Mouse (Mus musculus) CD4-positive, CD25-positive, alpha-beta regulatory T cell, adult 2 months (primary cell): Measurements from ENCODE around the gene Cs.
"Not testable (repeated sequence)": the region's sequence is repeated elsewhere in the genome, so short reads cannot be mapped to it uniquely, and the experiment has no call there.

ENCODE experiments used
- DNase-seq: peaks from one replicate; pipeline ENCODE4 v3.0.0-alpha.2; 2012; ENCODE audit warnings: low read depth, low spot score

The Cs gene

DNA sequence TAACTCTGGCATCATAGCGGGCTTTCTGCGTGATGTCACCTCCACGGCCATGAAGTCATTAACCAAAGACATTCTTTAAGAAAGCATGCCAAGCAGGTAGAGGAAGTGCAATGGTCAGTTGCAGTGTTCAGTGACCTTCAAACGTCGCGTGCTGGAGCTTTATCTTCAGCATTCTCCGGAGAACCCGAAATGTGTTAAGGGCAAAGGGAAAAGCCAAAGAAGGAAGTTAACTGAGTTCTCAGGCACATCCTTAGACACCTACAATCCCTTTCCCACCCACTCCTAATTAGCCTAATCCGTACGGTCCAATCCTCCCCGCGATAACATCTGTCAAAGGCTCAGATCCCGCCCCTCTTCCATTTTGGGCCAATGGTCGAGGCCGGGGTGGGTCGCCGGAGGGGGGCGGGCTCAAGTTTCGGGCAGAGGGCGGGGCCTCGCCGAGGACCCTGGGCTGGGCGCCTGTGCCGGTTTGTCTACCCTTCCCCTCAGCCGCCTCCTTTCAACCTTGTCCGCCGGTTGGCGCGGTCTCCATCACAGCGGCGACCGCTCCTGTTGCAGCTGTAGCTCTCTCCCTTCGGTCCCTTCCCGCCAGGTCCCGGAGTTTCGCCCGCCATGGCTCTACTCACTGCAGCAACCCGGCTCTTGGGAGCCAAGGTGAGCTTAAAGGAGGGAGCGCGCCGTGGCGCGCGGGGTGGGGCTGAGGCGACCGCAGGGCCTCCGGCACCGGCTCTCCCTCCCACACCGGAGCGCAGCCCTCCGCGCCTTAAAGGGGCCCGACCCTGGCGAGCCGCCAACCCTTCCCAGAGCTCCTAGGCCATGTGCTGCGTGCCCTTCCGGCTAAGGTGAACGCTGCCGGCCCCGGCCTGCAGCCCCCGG is at the start of gene Cs:
Cs (plus strand) TSS at position 429 of the 876 bp plus-strand sequence.
- DNase-seq = peak; percentile 98

DNA sequence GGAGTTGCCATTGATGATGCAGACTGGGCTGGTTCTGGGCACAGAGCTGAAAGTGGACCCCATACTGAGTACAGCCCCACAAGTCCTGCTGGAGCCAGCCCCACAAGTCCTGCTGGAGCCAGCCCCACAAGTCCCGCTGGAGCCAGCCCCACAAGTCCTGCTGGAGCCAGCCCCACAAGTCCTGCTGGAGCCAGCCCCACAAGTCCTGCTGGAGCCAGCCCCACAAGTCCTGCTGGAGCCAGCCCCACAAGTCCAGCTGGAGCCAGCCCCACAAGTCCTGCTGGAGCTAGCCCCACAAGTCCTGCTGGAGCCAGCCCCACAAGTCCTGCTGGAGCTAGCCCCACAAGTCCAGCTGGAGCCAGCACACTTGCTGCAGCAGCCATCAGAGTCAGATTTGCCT is 46.9 kb upstream of the Cs start:
- not testable (repeated sequence) for DNase-seq

DNA sequence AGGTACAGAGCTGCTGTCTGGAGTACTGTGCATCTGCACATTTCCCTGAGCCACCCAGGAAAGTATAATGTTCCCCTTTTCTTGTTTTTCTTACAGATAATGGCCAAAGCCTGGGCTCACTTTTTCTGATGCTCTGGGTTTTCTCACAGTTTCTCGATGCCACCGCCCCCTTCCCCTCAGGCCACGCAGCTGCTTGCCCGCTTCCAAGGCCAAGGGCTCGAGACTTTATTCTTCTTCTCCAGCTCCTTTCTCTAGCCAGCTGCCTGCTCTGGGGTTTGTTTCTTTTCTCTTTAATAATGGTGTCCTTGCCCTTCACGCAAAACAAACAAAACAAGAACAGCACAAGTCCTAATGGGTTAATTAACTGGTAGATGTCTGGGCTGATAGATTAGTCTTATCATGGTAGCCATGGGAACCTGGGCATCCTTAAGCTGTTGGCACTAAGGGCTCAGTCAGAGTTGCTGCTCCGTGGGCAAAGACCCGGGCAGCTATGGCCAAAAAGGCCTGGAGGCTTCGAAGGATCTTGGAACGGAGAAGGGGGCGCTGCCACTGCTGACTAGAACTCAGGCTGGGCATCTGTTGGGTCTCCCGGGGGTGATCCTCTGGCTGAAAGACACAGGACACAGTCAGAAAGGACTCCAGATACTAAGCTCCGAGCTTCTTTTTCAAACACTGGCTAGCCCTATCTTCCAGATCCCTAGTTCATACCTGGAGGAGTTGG is 41.0 kb upstream of the Cs start:
- DNase-seq = no peak

DNA sequence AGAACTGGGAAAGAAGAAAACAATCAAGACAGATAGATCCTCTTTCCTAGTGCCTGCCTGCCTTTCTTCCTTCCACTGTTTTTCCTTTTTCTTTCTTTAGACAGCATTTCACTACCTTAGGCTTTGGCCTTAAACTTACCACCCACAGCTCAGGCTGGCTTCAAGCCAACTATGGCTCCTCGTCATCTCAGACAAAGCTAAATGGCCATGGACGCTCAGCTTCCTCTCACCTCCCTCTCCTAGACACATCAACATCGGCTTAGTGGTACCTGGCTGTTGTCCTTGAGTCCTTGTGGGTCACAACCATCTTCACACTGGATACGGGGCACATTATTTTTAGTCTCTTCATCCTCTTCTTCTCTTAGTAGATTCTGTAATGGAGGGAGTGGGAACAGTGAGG is 40.3 kb upstream of the Cs start:
- no peak for DNase-seq

DNA sequence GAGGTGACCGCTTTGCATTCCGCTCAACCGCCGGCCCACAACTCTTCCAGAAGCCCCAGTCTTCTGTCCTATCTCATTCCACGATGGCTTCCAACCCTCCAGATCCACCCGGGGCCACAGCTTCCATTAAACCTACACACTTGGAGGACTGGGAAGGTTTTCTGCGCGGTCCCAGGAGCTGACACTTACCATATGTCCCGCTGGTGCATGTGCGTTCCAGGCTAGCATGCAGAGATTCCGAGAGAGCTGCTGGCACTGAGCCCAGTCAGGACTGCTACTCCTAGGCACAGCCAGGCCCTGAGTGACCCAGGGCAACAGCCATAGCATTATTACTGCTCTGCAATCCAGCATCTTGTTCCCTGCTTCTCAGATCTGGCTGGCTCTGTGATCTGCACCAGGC is 39.9 kb upstream of the Cs start:
- DNase-seq = no peak

DNA sequence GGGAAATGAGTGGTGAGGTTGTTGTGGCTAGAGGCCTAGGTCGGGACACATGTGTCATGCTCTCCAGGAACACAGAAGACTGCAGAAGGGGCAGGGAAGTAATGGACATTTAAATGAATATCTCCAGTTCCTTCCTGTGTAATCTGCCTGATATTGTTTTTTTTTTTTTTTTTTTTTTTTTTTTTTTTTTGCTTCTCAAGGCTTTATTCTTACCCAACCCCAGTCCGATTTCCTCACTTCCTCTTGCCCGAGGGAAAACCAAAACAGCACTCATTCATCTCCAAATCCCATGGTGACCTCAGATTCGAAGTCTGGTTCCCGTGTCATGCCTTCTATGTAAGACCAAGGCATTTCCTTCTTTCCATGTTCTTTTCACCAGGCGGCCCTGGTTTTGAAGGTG is 39.3 kb upstream of the Cs start:
- no peak for DNase-seq

DNA sequence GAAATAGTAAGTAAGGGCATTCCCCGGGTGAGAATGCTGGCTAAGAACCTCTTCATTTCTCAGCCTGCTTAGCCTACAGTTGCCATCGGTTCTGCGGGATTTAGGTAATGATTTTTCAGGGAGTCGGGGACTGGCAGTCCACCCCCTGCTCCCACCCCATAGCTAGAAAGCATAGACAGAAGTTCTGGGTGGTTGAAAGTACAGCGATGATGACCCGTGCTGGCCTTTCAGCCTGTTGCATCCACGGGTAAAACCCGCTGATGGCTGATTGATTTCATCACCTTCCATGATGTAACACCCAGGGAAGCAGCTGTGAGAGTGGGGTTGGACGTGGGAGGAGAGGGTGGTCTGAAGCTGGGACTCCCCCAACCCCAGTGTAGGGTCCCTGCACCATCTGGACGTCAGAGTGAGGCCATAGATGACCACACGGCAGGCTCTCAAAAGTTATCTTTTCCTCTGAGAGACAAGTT is 38.8 kb upstream of the Cs start, which contains the start of gene Il23a:
Il23a (minus strand) TSS at position 51 of the 470 bp plus-strand sequence.
- no peak for DNase-seq

DNA sequence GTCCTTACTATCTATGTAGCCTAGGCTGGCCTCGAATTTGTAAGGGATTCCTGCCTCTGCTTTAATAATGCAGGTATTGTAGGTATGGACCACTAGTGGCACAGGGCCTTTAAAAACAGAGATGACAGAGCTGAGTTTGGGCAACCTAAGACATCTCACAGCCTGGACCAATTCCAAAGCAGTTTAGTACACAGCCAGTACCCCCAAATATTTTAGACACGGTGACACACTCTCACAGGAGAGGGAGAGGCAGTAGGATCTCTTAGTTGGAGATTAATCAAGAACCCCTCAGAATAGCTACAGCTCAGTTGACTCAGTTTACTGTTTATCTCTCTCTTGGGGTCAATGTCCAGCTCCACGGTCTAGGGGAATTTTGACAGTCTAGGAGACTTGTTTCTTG is 35.2 kb upstream of the Cs start:
- no peak for DNase-seq

DNA sequence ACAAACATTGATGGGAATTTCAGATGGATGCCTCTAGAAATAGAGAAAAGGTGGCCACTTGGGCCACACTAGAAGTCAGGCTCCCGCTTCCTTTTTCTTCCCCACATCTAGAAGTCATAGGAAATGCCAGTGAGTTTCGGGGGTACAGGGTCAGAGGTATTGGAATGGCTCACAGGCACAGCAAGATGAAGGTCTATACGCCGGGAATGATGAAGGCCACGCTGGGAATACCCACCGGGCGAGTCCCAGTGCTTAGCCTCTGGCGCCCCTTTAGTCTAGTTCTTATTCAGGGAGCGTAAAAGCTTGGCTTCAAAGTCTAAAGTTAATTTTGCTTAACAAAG is 34.8 kb upstream of the Cs start:
- no peak for DNase-seq

DNA sequence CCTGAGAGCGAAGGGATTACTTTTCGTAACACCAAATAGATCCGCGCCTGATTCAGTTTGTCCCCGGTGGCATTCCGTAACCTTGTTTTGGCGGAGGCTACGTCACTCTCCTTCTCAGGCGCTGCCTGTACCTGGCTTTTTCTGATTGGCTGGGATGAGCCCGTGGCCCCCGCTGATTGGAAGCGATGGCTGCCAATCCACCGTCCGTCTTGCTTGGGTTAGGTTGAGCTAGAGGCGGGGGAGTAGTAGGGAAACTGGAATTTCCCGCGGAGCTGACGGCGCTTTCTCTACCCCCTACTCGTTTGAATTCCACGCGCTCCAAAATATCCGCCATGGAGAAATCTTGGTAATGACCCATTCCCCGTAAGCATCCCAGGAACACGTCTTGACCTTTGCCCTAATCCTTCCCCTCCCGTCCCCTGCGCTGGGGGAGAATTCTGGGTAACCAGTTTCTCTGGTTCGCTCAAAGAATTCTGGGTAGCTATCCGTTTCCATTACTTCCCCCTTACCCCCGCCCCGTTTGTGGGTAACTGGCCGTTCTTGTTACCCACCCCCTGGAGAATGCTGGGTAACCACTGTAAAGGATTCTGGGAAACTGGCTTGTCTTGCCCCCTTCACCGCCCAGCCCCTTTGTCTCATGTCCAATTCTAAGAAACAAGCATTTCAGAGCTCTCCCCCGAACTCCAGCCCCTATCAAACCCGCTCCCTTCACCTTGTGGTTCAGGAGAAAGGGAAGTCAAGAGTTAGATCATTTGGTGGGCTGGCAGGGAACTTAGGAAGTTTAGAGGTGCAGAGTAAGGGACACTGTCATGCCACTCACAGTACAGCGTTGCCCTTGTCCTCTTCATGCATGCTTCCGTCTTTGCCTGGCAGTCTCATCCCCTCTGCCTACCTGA is 34.2 kb upstream of the Cs start, which contains the start of gene Pan2:
Pan2 (plus strand) TSS at position 210 of the 896 bp plus-strand sequence.
- DNase-seq = peak; percentile 99

DNA sequence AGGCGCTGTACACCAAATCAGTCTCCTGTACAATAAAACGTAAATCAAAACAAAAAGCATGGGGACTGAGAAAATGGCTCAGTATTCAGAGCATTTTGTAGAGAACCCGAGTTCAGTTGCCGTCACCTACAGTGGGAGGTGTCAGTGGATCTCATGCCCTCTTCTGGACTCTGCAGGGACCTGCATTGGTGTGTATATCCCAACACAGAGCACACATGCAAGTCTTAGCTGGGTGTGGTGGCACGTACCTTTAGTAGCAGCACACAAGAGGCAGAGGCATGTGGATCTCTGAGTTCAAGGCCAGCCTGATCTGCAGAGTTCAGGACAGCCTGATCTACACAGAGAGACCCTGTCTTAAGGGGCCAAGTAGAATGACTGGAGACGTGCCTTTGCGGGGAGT is 27.9 kb upstream of the Cs start:
- DNase-seq = no peak

DNA sequence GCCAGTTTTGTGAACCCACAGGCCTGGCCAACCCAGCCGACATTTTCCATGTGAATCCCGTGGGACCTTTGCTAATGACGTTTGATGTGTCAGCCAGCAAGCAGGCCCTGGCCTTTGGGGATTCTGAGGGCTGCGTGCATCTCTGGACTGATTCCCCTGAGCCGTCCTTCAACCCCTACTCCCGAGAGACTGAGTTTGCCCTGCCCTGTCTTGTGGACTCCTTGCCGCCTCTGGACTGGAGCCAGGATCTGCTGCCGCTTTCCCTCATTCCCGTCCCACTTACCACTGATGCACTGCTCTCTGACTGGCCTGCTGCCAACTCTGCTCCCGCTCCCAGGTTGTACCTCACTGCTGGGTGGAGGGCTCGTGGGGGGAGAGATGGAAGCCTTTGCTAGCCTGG is 27.4 kb upstream of the Cs start:
- DNase-seq = no peak

DNA sequence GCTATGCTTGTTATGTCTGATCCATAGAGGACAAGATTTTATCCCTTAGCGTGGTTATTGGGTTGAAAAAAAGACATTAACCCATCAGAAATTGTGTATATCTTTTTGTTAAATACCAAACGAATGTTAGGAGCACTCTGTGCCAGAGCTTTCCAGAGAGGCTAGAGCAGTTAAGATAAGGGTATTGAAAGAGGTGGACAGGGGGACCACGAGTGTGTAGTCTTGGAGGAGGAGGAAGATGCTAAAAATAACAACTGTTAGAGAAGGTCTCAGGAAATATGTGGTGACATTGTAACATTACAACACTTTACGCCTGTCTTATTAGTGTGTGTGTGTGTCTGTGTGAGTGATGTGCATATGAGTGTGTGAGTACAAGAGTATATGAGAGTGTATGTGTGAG is 26.6 kb upstream of the Cs start:
- no peak for DNase-seq

DNA sequence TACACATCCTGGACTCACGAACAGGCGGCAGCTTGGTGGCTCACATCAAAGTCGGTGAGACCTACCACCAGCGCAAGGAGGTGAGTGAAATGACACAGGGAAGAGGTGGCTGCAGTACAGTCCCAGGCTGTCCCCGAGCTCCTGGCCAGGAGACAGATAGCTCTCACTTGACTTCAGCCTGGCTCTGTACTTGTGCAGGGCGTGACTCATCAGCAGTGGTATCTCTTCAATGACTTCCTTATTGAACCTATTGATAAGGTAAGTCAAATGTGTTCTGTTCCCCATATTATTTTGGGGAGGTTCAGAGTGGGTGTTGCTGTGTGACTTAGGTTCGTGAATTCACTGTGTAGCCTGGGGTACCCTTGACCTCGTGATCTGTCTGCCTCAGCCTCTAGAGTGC is 22.0 kb upstream of the Cs start:
- DNase-seq = no peak

DNA sequence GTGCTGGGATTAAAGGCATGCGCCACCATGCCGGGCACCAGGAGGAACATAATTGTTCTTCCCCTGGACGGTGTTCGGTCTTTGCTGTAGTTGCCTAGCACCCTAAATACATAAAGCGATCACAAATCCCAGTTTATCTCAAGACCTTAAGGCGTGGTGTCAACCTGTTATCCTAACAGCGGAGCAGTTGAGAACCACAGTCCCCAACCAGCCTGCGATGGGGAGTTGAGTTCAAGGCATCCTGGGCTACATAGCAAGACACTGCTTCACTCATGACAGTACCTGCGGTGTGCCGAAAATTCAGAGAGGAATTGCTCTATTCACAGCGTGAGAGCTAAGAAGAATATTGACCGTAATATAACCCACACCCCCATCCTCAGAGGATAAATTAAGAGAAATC is 15.9 kb upstream of the Cs start:
- DNase-seq = no peak

DNA sequence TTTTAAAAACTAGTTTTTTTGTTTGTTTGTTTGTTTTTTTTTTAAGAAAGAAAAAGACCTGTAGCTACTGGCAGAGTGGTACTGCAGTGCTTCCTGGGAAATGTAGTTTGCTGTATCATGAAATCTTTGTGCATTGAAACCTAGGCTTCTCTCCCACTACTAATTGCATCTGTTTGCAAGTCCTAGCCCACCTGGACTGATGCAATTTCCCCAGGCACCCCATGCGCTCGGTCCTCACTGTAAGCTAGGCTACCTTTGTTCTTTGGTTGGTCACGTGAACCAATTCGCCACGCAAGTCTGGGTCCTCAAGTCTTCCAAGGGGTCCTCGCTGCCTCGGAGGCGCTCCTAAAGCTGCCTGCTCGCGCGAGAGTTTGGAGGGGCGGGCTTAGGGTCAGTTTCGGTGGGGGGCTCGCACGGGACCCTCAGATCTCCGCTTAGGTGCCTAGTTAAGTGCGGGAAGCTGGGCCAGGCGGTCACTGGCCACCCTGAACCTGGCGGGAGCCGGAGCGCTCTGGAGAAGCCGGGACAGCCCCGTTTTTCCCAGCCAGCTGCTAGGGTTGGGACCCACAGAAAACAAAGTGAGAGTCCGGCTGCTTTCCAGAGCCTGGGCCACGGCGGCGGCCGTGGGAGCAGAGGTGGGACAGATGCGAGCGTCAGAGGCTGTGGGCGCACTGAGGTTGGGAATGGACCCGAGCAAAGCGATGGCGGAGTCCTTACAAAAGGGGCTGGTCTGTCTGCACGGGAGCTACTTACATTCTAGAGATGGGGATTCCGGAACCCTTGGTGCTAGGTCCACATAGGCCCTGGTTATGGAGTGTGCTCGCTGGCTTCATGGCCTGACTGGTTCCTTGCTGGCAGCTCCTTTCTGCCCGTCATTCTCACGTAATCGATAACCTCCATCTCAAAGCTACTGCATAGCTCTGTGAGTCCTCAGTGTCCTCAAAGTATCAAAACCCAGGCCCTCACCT is 15.1 kb upstream of the Cs start, which contains the start of gene Cnpy2:
Cnpy2 (plus strand) TSS at position 319 of the 968 bp plus-strand sequence.
- DNase-seq = peak; percentile 82

DNA sequence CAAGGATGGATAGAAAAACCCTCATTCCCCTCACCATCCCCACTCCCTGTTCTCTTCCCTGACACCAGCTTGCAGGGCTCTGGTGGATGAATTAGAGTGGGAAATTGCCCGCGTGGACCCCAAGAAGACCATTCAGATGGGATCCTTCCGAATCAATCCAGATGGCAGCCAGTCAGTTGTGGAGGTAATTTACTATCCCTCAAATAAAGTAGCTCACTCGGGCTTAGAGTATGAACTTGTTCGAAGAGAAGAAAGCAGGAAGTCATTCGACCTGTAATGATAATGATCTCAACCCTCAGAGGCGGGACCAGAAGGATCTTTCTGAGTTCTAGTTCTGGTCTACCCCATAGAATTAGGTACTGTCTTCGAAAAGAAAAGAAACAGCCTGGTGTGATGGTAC is 14.0 kb upstream of the Cs start:
- DNase-seq = peak; percentile 65

DNA sequence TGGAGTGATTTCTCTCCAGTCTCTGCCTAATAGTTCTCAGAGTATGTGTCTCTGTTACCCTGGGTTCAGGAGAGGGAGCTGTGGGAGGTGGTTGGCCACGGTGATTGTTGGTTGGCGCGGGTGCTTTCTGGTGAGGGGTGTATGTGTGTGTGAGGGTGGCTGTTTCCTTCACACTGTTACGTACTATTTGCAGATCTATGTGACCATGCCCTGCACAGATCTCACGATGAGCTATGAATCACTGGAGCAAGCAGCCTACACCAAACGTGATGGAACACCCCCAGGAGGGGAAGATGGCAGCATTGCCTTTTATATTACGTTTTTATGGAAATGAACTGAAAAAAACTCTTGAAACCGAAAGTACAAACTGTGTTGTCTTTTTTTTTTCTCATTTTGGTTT is 10.7 kb upstream of the Cs start:
- DNase-seq = no peak

DNA sequence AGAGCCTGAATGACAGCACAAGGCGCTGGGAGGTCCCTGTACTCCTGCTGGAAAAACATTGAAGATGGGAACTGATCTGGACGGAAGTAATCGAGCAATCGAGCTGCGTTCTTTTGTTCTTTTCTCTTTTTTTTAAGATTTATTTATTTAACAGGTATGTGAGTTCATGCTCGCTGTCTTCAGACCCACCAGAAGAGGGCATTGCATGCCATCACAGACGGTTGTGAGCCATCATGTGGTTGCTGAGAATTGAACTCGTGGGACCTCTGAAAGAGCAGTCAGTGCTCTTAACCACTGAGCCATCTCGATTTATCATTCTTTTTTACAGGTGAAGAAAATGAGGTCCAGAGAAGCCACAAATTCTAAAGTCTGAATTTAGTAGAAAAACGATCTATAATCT is 9.9 kb upstream of the Cs start:
- peak; percentile 46 for DNase-seq
